Mouse (Mus musculus): Measurements from ENCODE around the gene Mettl7a3. TPM values are rescaled to one million over a fixed set of nuclear protein-coding genes. Genes with fewer than 3 reads are reported as not detected.

Mettl7a3 gene
- total RNA-seq, 2 experiments from 2014 or later: not detected

GRCm38 (mm10) chr15:100379658-100380057 lies 44.9 kb downstream of the Mettl7a3 start:
- no peak for ATAC-seq (replicated peaks; ENCODE audit: low FRiP score, poor library complexity, severe bottlenecking)

GRCm38 (mm10) chr15:100380104-100380503 lies 45.4 kb downstream of the Mettl7a3 start:
- ATAC-seq (replicated peaks; ENCODE audit: low FRiP score, poor library complexity, severe bottlenecking): no peak

- no peak for ATAC-seq (replicated peaks; ENCODE audit: low FRiP score, poor library complexity, severe bottlenecking)
These were observed 51.0 kb downstream of the Mettl7a3 start for GRCm38 (mm10) chr15:100385705-100386104.

GRCm38 (mm10) chr15:100387544-100388223 lies 53.0 kb downstream of the Mettl7a3 start:
- no peak for ATAC-seq (replicated peaks; ENCODE audit: low FRiP score, poor library complexity, severe bottlenecking)

GRCm38 (mm10) chr15:100388224-100388835 lies 53.6 kb downstream of the Mettl7a3 start:
- no peak for ATAC-seq (replicated peaks; ENCODE audit: low FRiP score, poor library complexity, severe bottlenecking)

GRCm38 (mm10) chr15:100388886-100389285 lies 54.2 kb downstream of the Mettl7a3 start:
- no peak for ATAC-seq (replicated peaks; ENCODE audit: low FRiP score, poor library complexity, severe bottlenecking)

Other genes with a start within 250 kb of the Mettl7a3 start
- 101 and 105 TPM in 2 replicates for gene Atf1, start 107.1 kb upstream of the Mettl7a3 start, total RNA-seq (2015; ENCODE audit: low replicate concordance)
- gene Atf1, start 107.1 kb upstream of the Mettl7a3 start, total RNA-seq (2017; ENCODE audit: low replicate concordance): 120 and 131 TPM in 2 replicates
- not detected in 2 replicates for gene Tmprss12, start 54.1 kb upstream of the Mettl7a3 start, total RNA-seq (2015; ENCODE audit: low replicate concordance)
- gene Tmprss12, start 54.1 kb upstream of the Mettl7a3 start, total RNA-seq (2017; ENCODE audit: low replicate concordance): not detected in 2 replicates
- 36.4 and 54.1 TPM in 2 replicates for gene Mettl7a1, start 30.8 kb upstream of the Mettl7a3 start, total RNA-seq (2015; ENCODE audit: low replicate concordance)
- 117 and 127 TPM in 2 replicates for gene Mettl7a1, start 30.8 kb upstream of the Mettl7a3 start, total RNA-seq (2017; ENCODE audit: low replicate concordance)
- not detected in 2 replicates for gene Methig1, start 18.2 kb downstream of the Mettl7a3 start, total RNA-seq (2015; ENCODE audit: low replicate concordance)
- gene Methig1, start 18.2 kb downstream of the Mettl7a3 start, total RNA-seq (2017; ENCODE audit: low replicate concordance): 0.91 TPM in 1 of 2 replicates, not detected in the other
- gene Mettl7a2, start 18.3 kb downstream of the Mettl7a3 start, total RNA-seq (2015; ENCODE audit: low replicate concordance): not detected in 2 replicates
- not detected in 2 replicates for gene Mettl7a2, start 18.3 kb downstream of the Mettl7a3 start, total RNA-seq (2017; ENCODE audit: low replicate concordance)
- not detected in 2 replicates for gene Higd1c, start 29.6 kb downstream of the Mettl7a3 start, total RNA-seq (2015; ENCODE audit: low replicate concordance)
- gene Higd1c, start 29.6 kb downstream of the Mettl7a3 start, total RNA-seq (2017; ENCODE audit: low replicate concordance): not detected in 2 replicates
- not detected in 2 replicates for gene Gm5475, start 87.2 kb downstream of the Mettl7a3 start, total RNA-seq (2015; ENCODE audit: low replicate concordance)
- gene Gm5475, start 87.2 kb downstream of the Mettl7a3 start, total RNA-seq (2017; ENCODE audit: low replicate concordance): 0.51 TPM in 1 of 2 replicates, not detected in the other
- gene Slc11a2, start 90.1 kb downstream of the Mettl7a3 start, total RNA-seq (2015; ENCODE audit: low replicate concordance): 119 and 142 TPM in 2 replicates
- 109 and 145 TPM in 2 replicates for gene Slc11a2, start 90.1 kb downstream of the Mettl7a3 start, total RNA-seq (2017; ENCODE audit: low replicate concordance)
- gene Letmd1, start 134.1 kb downstream of the Mettl7a3 start, total RNA-seq (2015; ENCODE audit: low replicate concordance): 4.3 and 8.8 TPM in 2 replicates
- gene Letmd1, start 134.1 kb downstream of the Mettl7a3 start, total RNA-seq (2017; ENCODE audit: low replicate concordance): 4.4 and 4.5 TPM in 2 replicates
- not detected in 2 replicates for gene Csrnp2, start 160.6 kb downstream of the Mettl7a3 start, total RNA-seq (2015; ENCODE audit: low replicate concordance)
- 0.26 TPM in 1 of 2 replicates, not detected in the other for gene Csrnp2, start 160.6 kb downstream of the Mettl7a3 start, total RNA-seq (2017; ENCODE audit: low replicate concordance)
- gene Tfcp2, start 217.1 kb downstream of the Mettl7a3 start, total RNA-seq (2015; ENCODE audit: low replicate concordance): 5.0 and 17.7 TPM in 2 replicates
- 17.1 and 21.6 TPM in 2 replicates for gene Tfcp2, start 217.1 kb downstream of the Mettl7a3 start, total RNA-seq (2017; ENCODE audit: low replicate concordance)

All from erythroid progenitor cell, adult 5-6 weeks (primary cell).